In genomic region chr10:121472593-121473217, GRCm38 (mm10) we compare ENCODE assay signal across 9 mouse cellular contexts. TPM values are rescaled to one million over a fixed set of nuclear protein-coding genes. Genes with fewer than 3 reads are reported as not detected.
DNase-seq lines count a peak whose midpoint lies in the region; ATAC-seq lines count a peak whose summit lies in the region.
"Had no signal": no experiment of that assay in that cellular context is flagged by ENCODE, and none has a peak within 500 bp of the region (broad histone marks: within the 10 kb centered on the region; RNA-seq: fewer than 3 reads in every experiment).

No protein-coding gene starts in this region.

- peak overlapping the region; percentile 74 for H3K4me2 ChIP-seq in heart, embryonic 15.5 days
- H3K4me2 ChIP-seq in liver, embryonic 13.5 days, result peak overlapping the region; percentile 100

- no peak for DNase-seq in heart, postnatal 36 days
- DNase-seq in right cerebral cortex, adult 18-20 months, result peak; percentile 57
- DNase-seq in right cerebral cortex, postnatal 14 days, result no peak
- no peak for DNase-seq in liver, embryonic 13.5 days
- DNase-seq in adrenal gland, postnatal 10 days, result no peak
- no peak for DNase-seq in cerebellum, adult 11-12 months
- DNase-seq: kidney, postnatal 10 days had no signal

- H3K36me3 ChIP-seq in heart, embryonic 15.5 days, result no peaks in the 10 kb centered on the region
- H3K36me3 ChIP-seq in liver, embryonic 13.5 days, result no peaks in the 10 kb centered on the region

- peak overlapping the region; percentile 88 for H3K27ac ChIP-seq in heart, embryonic 15.5 days
- H3K27ac ChIP-seq in liver, embryonic 13.5 days, result peak overlapping the region; percentile 25; the same call in 1 of the 2 replicates

- intact Hi-C loops in heart, postnatal 36 days (cut with DNase I), result no loop called here

- H3K9me3 ChIP-seq in heart, embryonic 15.5 days (replicated peaks), result no peaks in the 10 kb centered on the region
- no peaks in the 10 kb centered on the region for H3K9me3 ChIP-seq in liver, embryonic 13.5 days (replicated peaks)

- peaks cover 66% of the 10 kb centered on the region for H3K4me1 ChIP-seq in heart, embryonic 15.5 days (replicated peaks)
- peaks cover 93% of the 10 kb centered on the region for H3K4me1 ChIP-seq in liver, embryonic 13.5 days (replicated peaks)

- H3K27me3 ChIP-seq in heart, embryonic 15.5 days, result no peaks in the 10 kb centered on the region
- H3K27me3 ChIP-seq in liver, embryonic 13.5 days, result peaks cover 11% of the 10 kb centered on the region; the same call in 1 of the 2 replicates

- 57% methylated on average over 11 of the region's 11 CpGs for WGBS in heart, embryonic 15.5 days
- 42% methylated on average over 11 of the region's 11 CpGs for WGBS in liver, embryonic 13.5 days (ENCODE audit: insufficient replicate concordance)

- no peak for ATAC-seq in heart, embryonic 15.5 days (replicated peaks; ENCODE audit: insufficient number of reproducible peaks, insufficient read depth, low FRiP score, low read depth)
- ATAC-seq in liver, embryonic 13.5 days (ENCODE audit: low read depth), result no peak
- no peak for ATAC-seq in megakaryocyte-erythroid progenitor cell, adult 5-6 weeks (replicated peaks; ENCODE audit: low FRiP score, low TSS enrichment, poor library complexity, severe bottlenecking)

- peak overlapping the region; percentile 83; the same call in 1 of the 2 replicates for H3K4me3 ChIP-seq in heart, embryonic 15.5 days
- H3K4me3 ChIP-seq in liver, embryonic 13.5 days (replicated peaks), result 0 out of 2 replicates have a peak overlapping the region, but pooled peaks have one; percentile 4

- no peak overlapping the region; the same call in 1 of the 2 replicates for H3K9ac ChIP-seq in heart, embryonic 15.5 days
- peak overlapping the region; percentile 87 for H3K9ac ChIP-seq in liver, embryonic 13.5 days

RNA-seq across cellular contexts. Expression of gene Rassf3, which starts 3.4 kb away (rescaled TPM):
- polyA plus RNA-seq in heart, embryonic 15.5 days (2015; fragmentation: Nextera tagmentation; extraction: Ambion mirVana), result 20.9 and 22.2 TPM in 2 replicates
- total RNA-seq in heart, postnatal 36 days (2021), result 100 to 1,000 TPM; 125 to 140 TPM
- 7.4 and 9.5 TPM in 2 replicates for polyA plus RNA-seq in liver, embryonic 13.5 days (2015; fragmentation: Nextera tagmentation; extraction: Ambion mirVana)
- 10 to 100 TPM; 47.9 to 49.1 TPM for total RNA-seq in adrenal gland, postnatal 10 days (2021)
- 6.5 and 9.7 TPM in 2 replicates for total RNA-seq in megakaryocyte-erythroid progenitor cell, adult 5-6 weeks (2014; fragmentation: Nextera tagmentation)
- 12.1 and 13.4 TPM in 2 replicates for total RNA-seq in megakaryocyte-erythroid progenitor cell, adult 5-6 weeks (2017)
